Mouse (Mus musculus) kidney, postnatal 14 days (tissue): ENCODE measurements at regions not wholly inside any gene's neighbourhood (a gene's known extent, or its start where the extent isn't known, plus 50 kb on each side); places are given as distances from the start of the nearest gene placed in this dataset.

ENCODE experiments used
- DNase-seq: peaks from one replicate; pipeline ENCODE4 v3.0.0; 2022; ENCODE audit warnings: mixed read lengths

GRCm38 (mm10) chr9:98791709-98792108 is 50.6 kb upstream of the Prr23a1 start:
- DNase-seq, result no peak

- no peak for DNase-seq
Observed at GRCm38 (mm10) chr9:98773651-98774185, 68.6 kb upstream of the Prr23a1 start.

GRCm38 (mm10) chr9:98773212-98773611 is 69.1 kb upstream of the Prr23a1 start:
- DNase-seq, result no peak

GRCm38 (mm10) chr9:98754764-98755163 is 87.5 kb upstream of the Prr23a1 start:
- no peak for DNase-seq

- DNase-seq, result no peak
Observed at GRCm38 (mm10) chr9:98753356-98753953, 88.8 kb upstream of the Prr23a1 start.

GRCm38 (mm10) chr9:98743785-98744184 is 98.5 kb upstream of the Prr23a1 start:
- DNase-seq, result no peak

- DNase-seq, result no peak
Observed at GRCm38 (mm10) chr9:98727276-98727860, 114.9 kb upstream of the Prr23a1 start.

- DNase-seq, result no peak
Observed at GRCm38 (mm10) chr9:98726638-98727037, 115.7 kb upstream of the Prr23a1 start.

GRCm38 (mm10) chr9:98722885-98723284 is 119.4 kb upstream of the Prr23a1 start:
- no peak for DNase-seq

GRCm38 (mm10) chr9:98721381-98721780 is 119.9 kb upstream of the Mrps22 start:
- DNase-seq, result no peak

- no peak for DNase-seq
Observed at GRCm38 (mm10) chr9:98717701-98718270, 116.3 kb upstream of the Mrps22 start.

- DNase-seq, result no peak
Observed at GRCm38 (mm10) chr9:98714661-98715060, 113.2 kb upstream of the Mrps22 start.

GRCm38 (mm10) chr9:98712826-98713225 is 111.4 kb upstream of the Mrps22 start:
- no peak for DNase-seq

GRCm38 (mm10) chr9:98712023-98712563 is 110.6 kb upstream of the Mrps22 start:
- DNase-seq, result no peak

GRCm38 (mm10) chr9:98710155-98710710 is 108.8 kb upstream of the Mrps22 start:
- no peak for DNase-seq

GRCm38 (mm10) chr9:98708001-98708680 is 106.7 kb upstream of the Mrps22 start:
- DNase-seq, result no peak

- DNase-seq, result no peak
Observed at GRCm38 (mm10) chr9:98707491-98707890, 106.0 kb upstream of the Mrps22 start.

- no peak for DNase-seq
Observed at GRCm38 (mm10) chr9:98704131-98704530, 102.7 kb upstream of the Mrps22 start.

GRCm38 (mm10) chr9:98703331-98703730 is 101.9 kb upstream of the Mrps22 start:
- no peak for DNase-seq

- DNase-seq, result no peak
Observed at GRCm38 (mm10) chr9:98700571-98700970, 99.1 kb upstream of the Mrps22 start.

- DNase-seq, result no peak
Observed at GRCm38 (mm10) chr9:98697155-98697554, 95.7 kb upstream of the Mrps22 start.

- no peak for DNase-seq
Observed at GRCm38 (mm10) chr9:98695035-98695434, 93.6 kb upstream of the Mrps22 start.
